ENCODE assay signal across 26 mouse cellular contexts in the genomic region with DNA sequence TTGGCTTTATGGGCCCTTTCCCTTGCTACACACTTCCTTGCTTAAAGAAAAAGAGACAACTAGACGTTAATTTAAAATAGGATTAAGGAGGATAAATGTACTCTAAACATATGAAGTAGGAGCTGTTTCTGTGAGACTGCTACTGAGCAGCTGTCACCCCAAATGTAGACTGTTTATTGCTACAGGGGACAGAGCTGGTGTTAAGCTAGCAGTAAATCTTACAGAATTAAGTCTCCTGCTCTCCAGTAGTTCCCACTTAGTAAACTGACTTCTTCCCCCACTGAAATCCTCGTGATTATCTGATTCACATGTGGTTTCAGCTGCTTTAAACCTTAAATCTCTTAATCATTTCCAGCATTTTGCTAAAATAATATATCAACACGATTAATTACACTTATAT.
"Had no signal": no experiment of that assay in that cellular context is flagged by ENCODE, and none has a peak within 500 bp of the region (broad histone marks: within the 10 kb centered on the region; RNA-seq: fewer than 3 reads in every experiment).

No protein-coding gene starts in this region.

- H3K27me3 ChIP-seq: heart, embryonic 12.5 days; hindbrain, embryonic 12.5 days; intestine, embryonic 15.5 days; liver, embryonic 13.5 days; liver, embryonic 15.5 days had no signal

- H3K4me3 ChIP-seq: gastrocnemius, adult 2 months; heart, embryonic 10.5 days; heart, embryonic 12.5 days; hindbrain, embryonic 10.5 days; hindbrain, embryonic 12.5 days; intestine, embryonic 15.5 days; layer of hippocampus, adult 2 months; left cerebral cortex, adult 2 months; limb, embryonic 12.5 days; liver, embryonic 13.5 days; liver, embryonic 15.5 days had no signal

- H3K4me2 ChIP-seq: heart, embryonic 12.5 days; hindbrain, embryonic 12.5 days; hindbrain, embryonic 14.5 days; intestine, embryonic 15.5 days; limb, embryonic 12.5 days; liver, embryonic 11.5 days; liver, embryonic 13.5 days; liver, embryonic 15.5 days had no signal

- H3K4me1 ChIP-seq: heart, embryonic 10.5 days; heart, embryonic 12.5 days; liver, embryonic 13.5 days; liver, embryonic 15.5 days had no signal

- H3K36me3 ChIP-seq: heart, embryonic 10.5 days; heart, embryonic 12.5 days; hindbrain, embryonic 10.5 days; hindbrain, embryonic 12.5 days; intestine, embryonic 15.5 days; limb, embryonic 12.5 days; liver, embryonic 13.5 days; liver, embryonic 15.5 days had no signal

- H3K9ac ChIP-seq: heart, embryonic 12.5 days; hindbrain, embryonic 12.5 days; hindbrain, embryonic 14.5 days; intestine, embryonic 15.5 days; limb, embryonic 12.5 days; liver, embryonic 13.5 days; liver, embryonic 15.5 days; liver, postnatal 0 days had no signal

- H3K27ac ChIP-seq: gastrocnemius, adult 2 months; heart, embryonic 10.5 days; hindbrain, embryonic 10.5 days; hindbrain, embryonic 12.5 days; hindbrain, embryonic 14.5 days; intestine, embryonic 15.5 days; layer of hippocampus, adult 2 months; left cerebral cortex, adult 2 months; limb, embryonic 12.5 days; liver, embryonic 13.5 days; liver, embryonic 15.5 days had no signal

- ATAC-seq: hindbrain, embryonic 16.5 days; inflammation-experienced regulatory T-cells, adult 6 months; intestine, embryonic 15.5 days; intestine, postnatal 0 days; liver, postnatal 0 days had no signal

- DNase-seq: gastrocnemius, adult 2 months; gastrocnemius, postnatal 10 days; gastrocnemius, postnatal 25 days; heart, adult 18-20 months; heart, postnatal 10 days; heart, postnatal 4 days; kidney, adult 18-20 months; kidney, postnatal 14 days; kidney, postnatal 4 days; liver; liver, embryonic 13.5 days; liver, postnatal 0 days had no signal

- H3K9me3 ChIP-seq: heart, embryonic 10.5 days; hindbrain, embryonic 12.5 days; intestine, embryonic 15.5 days; liver, embryonic 13.5 days; liver, embryonic 15.5 days had no signal
